Mouse (Mus musculus): ENCODE measurements around the gene Brca1.

GRCm38 (mm10) chr11:101469155-101469554 lies 82.6 kb downstream of the Brca1 start:
- TF ChIP-seq CTCF (IDR thresholded peaks at IDR 0.05; ENCODE audit: low read depth, low read length): no peak
- TF ChIP-seq POLR2AphosphoS5 (IDR thresholded peaks at IDR 0.05; ENCODE audit: insufficient replicate concordance, low read depth, low read length): no peak
- no peak for TF ChIP-seq GATA1 (IDR thresholded peaks at IDR 0.05; ENCODE audit: borderline replicate concordance, low read length)
